Mouse (Mus musculus): ENCODE measurements around the gene Nat8f1. TPM values are rescaled to one million over a fixed set of nuclear protein-coding genes. Genes with fewer than 3 reads are reported as not detected.
"Not testable (repeated sequence)": the region's sequence is repeated elsewhere in the genome, so short reads cannot be mapped to it uniquely, and the experiment has no call there.

The Nat8f1 gene
- polyA plus RNA-seq, 1 experiment: 3.8 TPM

- Histone ChIP-seq H3K36me3 (ENCODE audit: control insufficient read depth, insufficient read depth) (peaks cover 9% of the 10 kb centered on the region), H3ac (ENCODE audit: control insufficient read depth, insufficient read length) (no peak overlapping the region), H3K4me2 (ENCODE audit: low read depth) (no peak overlapping the region), H3K79me2 (ENCODE audit: control insufficient read depth, insufficient read depth) (no peaks in the 10 kb centered on the region), H3K27me3 (ENCODE audit: control insufficient read depth, insufficient read depth, insufficient read length) (no peaks in the 10 kb centered on the region), H3K4me3 (no peak overlapping the region)
- no peak for TF ChIP-seq USF1 (IDR thresholded peaks at IDR 0.05; ENCODE audit: low read depth)
These were observed 23.2 kb upstream of the Nat8f1 start for GRCm38 (mm10) chr6:85938701-85939100.

GRCm38 (mm10) chr6:85936508-85937465 lies 21.3 kb upstream of the Nat8f1 start:
- Histone ChIP-seq H3K4me2 (ENCODE audit: low read depth) (peak overlapping the region; percentile 87), H3K4me3 (peak overlapping the region; percentile 29), H3ac (ENCODE audit: control insufficient read depth, insufficient read length) (peak overlapping the region; percentile 22)
- H3K36me3 ChIP-seq (ENCODE audit: control insufficient read depth, insufficient read depth); H3K27me3 ChIP-seq (ENCODE audit: control insufficient read depth, insufficient read depth, insufficient read length); H3K79me2 ChIP-seq (ENCODE audit: control insufficient read depth, insufficient read depth): not testable (repeated sequence)
- TF ChIP-seq POLR2AphosphoS2 (IDR thresholded peaks at IDR 0.05; ENCODE audit: insufficient read length, low read depth): peak; percentile 54

- no peak overlapping the region for H3ac ChIP-seq (ENCODE audit: control insufficient read depth, insufficient read length)
- no peak for TF ChIP-seq CEBPB (IDR thresholded peaks at IDR 0.05; ENCODE audit: insufficient read depth, poor library complexity, severe bottlenecking)
- no peak for TF ChIP-seq POLR2A (IDR thresholded peaks at IDR 0.05; ENCODE audit: insufficient read length, low read depth)
- no peak for TF ChIP-seq MYOG (IDR thresholded peaks at IDR 0.05; ENCODE audit: control insufficient read depth in 1 of 3, insufficient read depth in 1 of 3, insufficient read length in 2 of 3, low read depth in 2 of 3)
- TF ChIP-seq POLR2AphosphoS2 (IDR thresholded peaks at IDR 0.05; ENCODE audit: insufficient read length, low read depth): no peak
- no peak for TF ChIP-seq SRF (IDR thresholded peaks at IDR 0.05; ENCODE audit: control insufficient read depth, insufficient read length, low read depth)
- no peak for TF ChIP-seq MAX (IDR thresholded peaks at IDR 0.05; ENCODE audit: low read depth)
- TF ChIP-seq REST (IDR thresholded peaks at IDR 0.05; ENCODE audit: insufficient read depth, insufficient read length): no peak
- TF ChIP-seq TCF12 (IDR thresholded peaks at IDR 0.05; ENCODE audit: insufficient read depth, poor library complexity, severe bottlenecking): no peak
- no peak for TF ChIP-seq TCF3 (IDR thresholded peaks at IDR 0.05; ENCODE audit: insufficient read length, low read depth)
- no peak for TF ChIP-seq USF1 (IDR thresholded peaks at IDR 0.05; ENCODE audit: low read depth)
- no peak for TF ChIP-seq MYOD1 (IDR thresholded peaks at IDR 0.05; ENCODE audit: control insufficient read depth in 1 of 3, insufficient read length in 2 of 3, low read depth in 2 of 3)
- TF ChIP-seq E2F4 (IDR thresholded peaks at IDR 0.05; ENCODE audit: insufficient read depth): no peak
- no peaks in the 10 kb centered on the region for H3K79me2 ChIP-seq (ENCODE audit: control insufficient read depth, insufficient read depth)
- H3K4me2 ChIP-seq (ENCODE audit: low read depth): no peak overlapping the region
- peak overlapping the region; percentile 29 for H3K4me3 ChIP-seq
- H3K27me3 ChIP-seq (ENCODE audit: control insufficient read depth, insufficient read depth, insufficient read length): no peaks in the 10 kb centered on the region
- peaks cover 1% of the 10 kb centered on the region for H3K36me3 ChIP-seq (ENCODE audit: control insufficient read depth, insufficient read depth)
These were observed 20.2 kb upstream of the Nat8f1 start for GRCm38 (mm10) chr6:85935646-85936045.

GRCm38 (mm10) chr6:85934047-85934446 lies 18.6 kb upstream of the Nat8f1 start:
- H3K79me2 ChIP-seq (ENCODE audit: control insufficient read depth, insufficient read depth): no peaks in the 10 kb centered on the region
- H3K4me2 ChIP-seq (ENCODE audit: low read depth): no peak overlapping the region
- H3K4me3 ChIP-seq: no peak overlapping the region
- H3K36me3 ChIP-seq (ENCODE audit: control insufficient read depth, insufficient read depth): peaks cover 6% of the 10 kb centered on the region
- H3ac ChIP-seq (ENCODE audit: control insufficient read depth, insufficient read length): no peak overlapping the region
- no peak for TF ChIP-seq POLR2A (IDR thresholded peaks at IDR 0.05; ENCODE audit: insufficient read length, low read depth)
- no peak for TF ChIP-seq TCF3 (IDR thresholded peaks at IDR 0.05; ENCODE audit: insufficient read length, low read depth)
- TF ChIP-seq MYOD1 (IDR thresholded peaks at IDR 0.05; ENCODE audit: control insufficient read depth in 1 of 3, insufficient read length in 2 of 3, low read depth in 2 of 3): no peak
- TF ChIP-seq E2F4 (IDR thresholded peaks at IDR 0.05; ENCODE audit: insufficient read depth): no peak
- no peak for TF ChIP-seq SRF (IDR thresholded peaks at IDR 0.05; ENCODE audit: control insufficient read depth, insufficient read length, low read depth)
- no peak for TF ChIP-seq USF1 (IDR thresholded peaks at IDR 0.05; ENCODE audit: low read depth)
- TF ChIP-seq REST (IDR thresholded peaks at IDR 0.05; ENCODE audit: insufficient read depth, insufficient read length): no peak
- TF ChIP-seq MAX (IDR thresholded peaks at IDR 0.05; ENCODE audit: low read depth): no peak
- TF ChIP-seq TCF12 (IDR thresholded peaks at IDR 0.05; ENCODE audit: insufficient read depth, poor library complexity, severe bottlenecking): no peak
- no peaks in the 10 kb centered on the region for H3K27me3 ChIP-seq (ENCODE audit: control insufficient read depth, insufficient read depth, insufficient read length)

GRCm38 (mm10) chr6:85929312-85929711 lies 13.8 kb upstream of the Nat8f1 start:
- Histone ChIP-seq H3K79me2 (ENCODE audit: control insufficient read depth, insufficient read depth) (no peaks in the 10 kb centered on the region), H3K27me3 (ENCODE audit: control insufficient read depth, insufficient read depth, insufficient read length) (no peaks in the 10 kb centered on the region), H3K4me3 (no peak overlapping the region), H3ac (ENCODE audit: control insufficient read depth, insufficient read length) (no peak overlapping the region), H3K36me3 (ENCODE audit: control insufficient read depth, insufficient read depth) (peaks cover 33% of the 10 kb centered on the region), H3K4me2 (ENCODE audit: low read depth) (no peak overlapping the region)
- no peak for TF ChIP-seq POLR2A (IDR thresholded peaks at IDR 0.05; ENCODE audit: insufficient read length, low read depth)
- no peak for TF ChIP-seq MYOD1 (IDR thresholded peaks at IDR 0.05; ENCODE audit: control insufficient read depth in 1 of 3, insufficient read length in 2 of 3, low read depth in 2 of 3)
- TF ChIP-seq REST (IDR thresholded peaks at IDR 0.05; ENCODE audit: insufficient read depth, insufficient read length): no peak
- no peak for TF ChIP-seq MAX (IDR thresholded peaks at IDR 0.05; ENCODE audit: low read depth)
